Mouse (Mus musculus) large intestine, adult 2 months (tissue): Measurements from ENCODE around the gene Relt. TPM values are rescaled to one million over a fixed set of nuclear protein-coding genes. Genes with fewer than 3 reads are reported as not detected.

Source experiments
- DNase-seq: peaks from one replicate; pipeline ENCODE4 v3.0.0-alpha.2; 2012; ENCODE audit warnings: low read depth, low spot score
- WGBS: fragments of 180-500 bp; shearing (Covaris S2); methylation state at CpG from one replicate; pipeline ENCODE4 v1.1.7; 2018; 5-methylcytosine and 5-hydroxymethylcytosine counted together
- polyA plus RNA-seq: library from polyadenylated mRNA; depleted of rRNA; stranded (reverse); fragments of >200 nt; gene quantifications from 2 replicates; pipeline ENCODE4 v1.2.3, GENCODE M21; 2012

Gene Relt
- polyA plus RNA-seq, 1 experiment = 7.2 TPM

DNA sequence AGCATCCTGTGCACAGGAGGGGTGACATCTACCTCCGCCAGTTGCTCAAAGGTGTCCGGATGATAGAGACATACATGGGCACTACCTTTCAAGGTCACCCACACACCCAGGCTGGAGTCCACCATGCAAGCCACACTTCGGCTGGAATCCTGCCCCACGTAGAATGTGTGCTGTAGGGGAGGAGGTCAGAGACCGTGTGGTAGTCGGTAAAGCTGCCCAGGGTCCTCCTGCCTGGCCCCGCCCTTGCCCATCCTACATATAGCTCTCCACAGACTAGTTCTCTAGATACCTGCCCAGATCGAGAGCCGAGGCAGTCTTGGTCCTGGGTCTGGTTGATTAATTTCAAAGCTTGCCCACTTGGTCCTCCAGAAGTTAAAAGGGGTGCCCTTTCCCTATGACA is 13.5 kb upstream of the Relt start:
- WGBS = 85% methylated on average over 9 of the region's 9 CpGs
- no peak for DNase-seq

DNA sequence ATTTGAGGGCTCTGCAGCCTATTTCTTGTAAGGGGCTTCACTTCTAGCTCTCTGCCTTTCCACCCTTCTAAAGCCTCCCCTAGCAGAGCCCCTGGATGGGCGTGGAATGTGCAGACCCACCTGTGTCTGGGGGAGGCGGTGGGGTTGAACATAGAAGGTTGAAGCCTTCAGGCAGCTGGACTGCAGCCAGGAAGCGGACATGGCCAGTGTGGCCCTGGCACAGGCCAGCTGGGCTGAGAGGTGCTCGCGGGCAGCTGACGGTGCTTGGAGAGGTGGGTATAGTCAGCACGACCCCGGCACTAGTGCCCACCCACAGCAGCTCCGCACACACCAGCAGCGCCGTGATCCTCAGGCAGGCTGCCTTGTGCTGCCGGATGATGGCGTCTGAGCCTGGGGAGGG is 13.0 kb upstream of the Relt start:
- 92% methylated on average over 13 of the region's 13 CpGs for WGBS

DNA sequence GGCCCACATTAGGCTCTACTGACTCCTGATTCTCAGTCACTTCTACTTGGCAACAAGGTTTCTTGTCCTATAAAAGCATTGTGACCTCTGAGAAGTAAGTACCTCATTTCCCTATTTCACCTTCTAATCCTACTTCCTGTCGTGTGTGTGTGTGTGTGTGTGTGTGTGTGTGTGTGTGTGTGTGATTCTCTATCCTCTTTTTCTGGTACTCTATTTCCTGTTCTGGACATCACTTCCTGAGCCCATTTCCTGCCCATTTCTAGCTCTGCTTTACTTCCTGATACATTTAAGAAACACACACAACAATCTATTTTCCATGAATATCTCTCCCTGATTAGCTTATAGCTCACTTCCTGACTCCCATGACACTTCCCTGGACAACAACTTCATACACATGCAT is 12.6 kb upstream of the Relt start:
- no peak for DNase-seq
- 30% methylated on average over 1 of the region's 1 CpGs for WGBS

More for the DNA sequence above, 13.0 kb upstream of the Relt start:
- DNase-seq = no peak

DNA sequence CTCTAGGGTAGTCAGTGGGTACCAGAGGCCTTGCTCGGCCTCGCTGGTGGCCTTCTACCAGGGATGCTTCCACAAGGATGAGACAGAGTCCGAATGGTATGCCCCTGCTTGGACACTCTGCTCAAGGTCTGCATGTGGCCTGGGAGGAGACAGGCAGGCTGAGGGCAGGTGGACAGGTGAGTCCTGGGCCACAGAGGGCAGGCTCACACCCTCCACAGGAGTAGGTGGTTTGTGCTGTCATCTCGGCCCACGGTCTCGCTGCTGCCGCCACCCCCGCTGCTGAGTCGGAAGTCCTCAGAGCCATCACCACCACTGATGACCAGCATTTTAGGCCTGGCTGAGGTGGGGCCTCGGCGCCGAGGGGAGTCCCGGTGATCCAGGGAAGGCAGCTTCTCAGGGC is 10.0 kb upstream of the Relt start:
- DNase-seq = no peak
- 90% methylated on average over 13 of the region's 13 CpGs for WGBS

DNA sequence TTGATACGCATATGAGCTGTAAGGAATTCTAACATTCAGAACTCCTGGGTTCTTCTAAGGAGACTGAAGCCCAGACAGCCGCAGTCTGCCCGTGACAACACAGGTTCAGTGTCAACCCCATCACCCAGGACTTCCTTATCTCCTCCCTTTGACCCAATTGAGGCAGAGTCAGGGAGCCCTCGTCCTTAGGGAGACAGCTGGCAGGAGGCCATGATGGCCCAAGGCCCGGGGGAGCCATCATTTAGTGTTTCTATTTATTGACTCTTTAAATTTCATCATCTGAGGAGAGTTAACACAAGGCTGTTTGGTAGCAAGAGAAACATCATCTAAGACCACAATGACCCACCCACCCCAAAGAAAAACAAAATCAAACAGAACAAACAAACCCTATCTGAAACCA is 8.6 kb upstream of the Relt start:
- no peak for DNase-seq
- WGBS = 43% methylated on average over 5 of the region's 5 CpGs

DNA sequence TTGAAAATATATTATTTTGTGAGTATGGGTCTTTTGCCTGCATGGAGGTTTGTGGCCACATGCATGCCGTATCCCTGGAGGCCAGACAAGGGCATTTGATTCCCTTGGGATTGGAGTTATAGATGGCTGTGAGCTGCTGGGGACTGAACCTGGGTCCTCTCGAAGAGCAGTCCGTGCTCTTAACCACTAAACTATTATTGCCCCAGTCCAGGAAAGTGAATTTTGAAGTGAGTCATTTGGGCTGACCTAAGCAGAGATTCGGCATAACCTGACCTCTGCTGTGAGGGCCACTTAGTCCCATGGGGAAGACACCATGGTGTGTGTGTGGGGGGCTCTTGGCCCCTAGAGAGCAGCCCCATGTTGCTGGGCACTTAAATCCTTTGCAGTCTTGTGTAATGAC is 8.1 kb upstream of the Relt start:
- 86% methylated on average over 4 of the region's 4 CpGs for WGBS
- no peak for DNase-seq

DNA sequence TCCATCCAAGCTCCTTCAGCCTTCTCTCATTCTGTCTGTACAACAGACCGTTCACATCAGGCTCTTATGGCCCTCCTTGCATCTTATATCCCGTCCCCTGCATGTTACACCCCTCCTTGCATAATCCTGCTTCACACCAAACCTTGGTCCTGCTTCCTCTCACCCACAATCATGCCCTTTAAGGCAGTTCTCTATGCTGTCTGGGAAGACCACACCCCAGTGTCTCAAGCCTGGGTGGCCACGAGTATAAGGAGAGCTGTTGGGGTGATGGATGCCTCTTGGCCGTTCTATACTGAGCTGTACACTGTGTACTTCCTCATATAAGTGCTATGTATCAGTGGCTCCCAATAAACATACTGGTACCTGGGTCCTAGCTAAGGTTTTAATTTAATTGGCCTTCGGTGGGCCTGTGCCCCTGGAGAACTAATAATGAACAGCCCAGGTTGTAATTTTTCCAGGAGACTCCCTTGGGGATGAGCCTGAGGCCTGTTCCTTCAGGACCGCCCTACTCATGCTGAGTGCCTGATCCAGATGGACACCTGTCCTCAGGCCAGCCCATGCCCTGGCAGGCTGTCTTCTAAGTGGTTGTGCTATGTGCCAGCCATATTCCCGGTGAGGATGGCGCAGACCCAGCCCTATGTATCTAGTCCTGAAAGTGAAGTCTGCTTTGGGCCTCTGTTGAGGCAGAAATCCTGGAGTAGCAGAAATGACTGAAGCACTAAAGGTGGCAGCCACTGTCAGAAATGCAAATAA is 6.8 kb upstream of the Relt start:
- WGBS = 78% methylated on average over 8 of the region's 8 CpGs

DNA sequence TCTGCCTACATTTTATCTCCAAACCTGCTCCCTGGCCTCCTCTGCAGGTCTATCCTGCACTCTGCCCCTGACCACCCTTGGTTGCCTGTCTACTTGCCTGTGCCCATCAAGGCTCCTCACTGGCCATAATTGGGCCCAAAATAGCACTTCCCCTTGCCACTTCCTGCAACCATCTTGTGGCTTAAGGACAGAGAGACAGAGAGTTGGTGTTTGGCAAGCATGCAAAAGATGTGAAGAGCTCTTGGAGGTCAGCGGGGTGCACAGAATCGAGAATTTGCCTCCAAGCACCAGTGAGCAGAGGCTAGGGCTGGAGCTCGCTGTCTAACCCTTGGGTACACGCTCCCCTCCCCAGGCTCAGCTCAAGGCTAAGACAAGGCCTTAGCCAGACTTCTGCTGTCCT is 5.3 kb upstream of the Relt start:
- no peak for DNase-seq
- 71% methylated on average over 4 of the region's 4 CpGs for WGBS

More for the DNA sequence above, 6.8 kb upstream of the Relt start:
- DNase-seq = no peak

DNA sequence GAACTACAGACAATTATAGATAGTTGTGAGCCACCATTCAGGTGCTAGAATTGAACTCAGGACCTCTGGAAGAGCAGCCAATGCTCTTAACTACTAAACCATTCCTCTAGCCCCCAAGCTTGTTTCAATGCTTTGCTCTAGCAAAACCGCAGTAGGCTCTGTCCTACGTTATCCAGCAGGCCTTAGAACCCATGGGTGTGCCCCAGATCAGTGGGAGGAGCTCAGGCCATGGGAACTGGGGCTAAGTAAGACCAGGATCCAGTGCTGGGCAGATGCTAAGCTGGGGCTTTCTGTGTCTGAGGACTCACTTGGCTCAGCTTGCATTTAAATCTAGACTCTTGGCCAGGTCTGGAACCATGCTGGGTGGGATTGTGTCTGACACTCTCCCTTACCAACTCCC is 4.3 kb upstream of the Relt start:
- no peak for DNase-seq
- whole genome bisulfite sequencing = 47% methylated on average over 2 of the region's 2 CpGs

DNA sequence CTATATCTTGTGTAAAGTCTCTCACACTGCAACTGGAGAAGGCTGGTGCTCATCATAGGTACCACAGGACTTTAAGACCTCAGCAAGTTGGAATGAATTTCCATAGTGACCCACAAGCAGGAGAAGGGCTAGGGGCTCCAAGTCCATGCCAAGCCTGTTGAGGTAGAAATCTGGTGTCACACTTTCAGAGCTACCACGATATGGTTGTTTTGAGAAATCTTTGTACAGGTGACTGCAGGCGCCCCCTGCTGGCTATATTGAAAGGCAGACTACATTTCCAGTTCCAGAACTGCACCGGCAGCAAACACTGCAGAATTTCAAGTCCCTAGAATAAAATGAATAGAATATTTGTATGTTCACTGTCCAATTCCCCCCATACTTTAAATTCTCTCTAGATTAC is 3.4 kb upstream of the Relt start:
- no peak for DNase-seq
- WGBS = 4% methylated on average over 3 of the region's 3 CpGs

DNA sequence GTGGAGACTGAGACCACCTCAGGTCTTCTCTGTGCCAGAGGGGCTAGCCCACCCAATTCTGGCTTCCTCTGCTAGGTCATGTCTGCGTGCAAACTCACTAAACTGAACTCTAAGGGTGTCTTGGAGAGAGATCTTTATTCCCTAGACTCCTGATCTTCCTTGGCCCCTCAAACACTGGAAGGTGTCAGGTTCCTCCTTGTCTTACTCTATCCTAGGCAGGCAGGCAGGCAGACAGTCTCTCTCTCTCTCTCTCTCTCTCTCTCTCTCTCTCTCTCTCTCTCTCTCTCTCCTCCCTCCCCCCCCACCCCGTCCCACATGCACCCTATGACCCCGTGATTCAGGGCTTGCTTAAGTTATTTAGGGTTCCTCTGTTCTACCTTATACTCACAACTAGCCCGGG is 893 bp downstream of the Relt start:
- 12% methylated on average over 4 of the region's 4 CpGs for WGBS
- DNase-seq = no peak

DNA sequence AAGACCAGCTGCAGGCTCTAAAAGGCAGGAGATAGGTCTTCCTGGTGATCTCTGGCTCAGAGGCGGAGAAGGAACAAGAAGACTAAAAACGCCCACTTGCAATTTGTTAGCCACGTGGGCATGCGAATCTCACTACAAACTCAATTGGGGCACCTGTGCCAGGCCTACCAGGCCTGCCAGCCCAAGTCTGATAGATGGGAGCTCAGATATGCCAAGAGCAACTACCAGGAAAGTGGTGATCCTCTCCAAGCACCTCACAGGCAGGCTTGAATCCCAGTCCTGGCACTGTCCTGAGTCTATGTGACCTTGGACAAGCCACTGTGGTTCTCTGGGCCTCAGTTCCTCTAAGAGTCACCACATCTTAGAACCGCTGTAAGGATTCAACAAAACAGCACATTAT is 2.0 kb downstream of the Relt start:
- WGBS = 84% methylated on average over 5 of the region's 5 CpGs
- no peak for DNase-seq

DNA sequence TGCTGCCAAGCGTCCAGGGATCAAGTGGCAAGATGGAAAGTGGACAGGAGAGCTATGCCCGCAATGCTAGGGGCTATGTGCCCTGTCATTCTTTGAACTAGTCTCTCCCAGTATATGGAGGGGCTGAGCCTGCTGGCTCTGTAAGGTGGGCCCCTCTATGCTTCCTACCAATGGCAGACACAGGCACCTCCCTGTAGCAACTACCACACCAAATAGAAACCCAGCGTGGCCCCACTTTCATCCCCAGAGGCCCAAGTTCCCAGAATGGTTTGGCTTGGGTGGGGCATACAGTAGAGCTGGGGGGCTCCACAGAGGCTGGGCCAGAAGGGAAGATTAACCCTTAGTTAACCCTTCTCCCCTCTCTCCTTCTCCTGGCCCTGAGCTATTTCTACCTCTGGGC is 2.8 kb downstream of the Relt start:
- 91% methylated on average over 3 of the region's 3 CpGs for WGBS
- no peak for DNase-seq

DNA sequence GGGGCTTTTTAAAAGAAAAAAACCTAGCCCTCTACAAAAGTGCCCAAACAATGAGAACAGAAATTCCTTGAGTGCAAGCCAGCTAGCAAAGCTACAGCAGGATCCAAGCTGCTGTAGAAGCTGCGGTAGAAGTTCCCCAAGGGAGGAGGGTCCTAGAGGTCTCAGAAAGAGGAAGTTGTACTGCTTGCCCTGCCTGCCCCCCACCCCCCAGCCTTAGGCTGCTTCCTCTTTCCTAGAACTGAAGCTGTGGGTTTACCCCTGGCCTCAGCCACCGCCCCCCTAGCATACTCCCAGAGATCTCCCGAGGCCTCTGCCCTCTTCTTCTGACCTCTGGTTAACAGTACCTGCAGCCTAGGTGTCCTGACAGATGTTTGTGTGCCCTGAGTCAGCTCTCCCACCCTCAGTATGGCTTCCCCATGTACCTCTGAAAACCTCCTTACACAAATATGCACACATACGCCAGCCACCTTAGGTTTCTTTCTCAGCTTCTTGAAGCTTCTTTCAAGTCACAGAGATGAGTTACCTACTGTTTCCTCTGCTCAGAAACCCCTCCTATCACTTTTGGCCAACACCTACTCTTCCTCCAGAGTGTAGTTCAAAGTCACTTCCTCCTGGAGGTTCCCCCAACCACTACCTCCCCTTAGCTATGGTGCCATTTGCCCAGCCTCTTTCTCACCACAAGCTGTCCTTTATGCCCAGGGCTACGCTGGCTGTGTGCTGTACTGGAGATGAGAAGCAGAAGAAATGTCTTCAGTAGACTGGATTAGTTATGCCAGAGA is 7.3 kb downstream of the Relt start:
- 68% methylated on average over 5 of the region's 5 CpGs for WGBS
- no peak for DNase-seq

DNA sequence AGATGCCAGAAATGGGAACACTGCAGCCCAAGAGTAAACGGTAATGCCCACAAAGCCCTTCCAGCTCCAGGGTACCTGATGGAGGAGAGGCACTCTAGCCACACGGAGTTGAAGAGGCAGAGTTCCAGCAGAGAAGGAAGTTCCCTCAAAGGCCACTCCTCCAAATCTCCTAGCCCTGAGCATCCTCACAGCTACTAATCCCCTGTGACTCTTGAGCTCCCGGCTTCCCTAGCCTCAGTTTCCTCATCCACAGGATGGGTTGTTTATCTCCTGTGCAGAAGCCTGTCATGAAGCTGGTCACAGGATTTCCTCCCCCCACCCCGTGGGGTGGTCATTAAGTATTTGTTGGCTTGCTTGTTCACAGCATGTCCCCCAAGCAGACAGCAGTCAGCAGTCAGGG is 7.9 kb downstream of the Relt start:
- WGBS = 48% methylated on average over 4 of the region's 4 CpGs
- no peak for DNase-seq

DNA sequence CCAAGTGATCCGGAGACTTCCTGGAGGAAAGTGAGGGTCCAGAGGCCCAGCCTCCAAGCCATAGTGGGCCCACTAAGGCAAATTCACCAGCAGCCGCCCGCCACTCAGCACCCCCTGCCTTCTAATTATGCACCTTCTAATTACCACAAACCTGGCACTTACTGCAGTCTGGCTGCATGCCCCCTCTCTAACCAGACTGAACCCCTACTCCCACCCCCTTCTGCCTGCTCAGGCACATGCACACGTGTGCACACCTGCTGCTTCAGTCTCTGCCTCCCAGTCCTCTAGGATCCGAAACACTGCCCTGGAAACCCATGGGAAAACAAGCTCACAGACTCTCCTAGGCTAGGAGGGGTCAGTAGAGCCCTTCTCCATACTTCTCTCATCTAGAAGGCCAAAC is 8.4 kb downstream of the Relt start:
- DNase-seq = no peak
- WGBS = 84% methylated on average over 5 of the region's 5 CpGs

DNA sequence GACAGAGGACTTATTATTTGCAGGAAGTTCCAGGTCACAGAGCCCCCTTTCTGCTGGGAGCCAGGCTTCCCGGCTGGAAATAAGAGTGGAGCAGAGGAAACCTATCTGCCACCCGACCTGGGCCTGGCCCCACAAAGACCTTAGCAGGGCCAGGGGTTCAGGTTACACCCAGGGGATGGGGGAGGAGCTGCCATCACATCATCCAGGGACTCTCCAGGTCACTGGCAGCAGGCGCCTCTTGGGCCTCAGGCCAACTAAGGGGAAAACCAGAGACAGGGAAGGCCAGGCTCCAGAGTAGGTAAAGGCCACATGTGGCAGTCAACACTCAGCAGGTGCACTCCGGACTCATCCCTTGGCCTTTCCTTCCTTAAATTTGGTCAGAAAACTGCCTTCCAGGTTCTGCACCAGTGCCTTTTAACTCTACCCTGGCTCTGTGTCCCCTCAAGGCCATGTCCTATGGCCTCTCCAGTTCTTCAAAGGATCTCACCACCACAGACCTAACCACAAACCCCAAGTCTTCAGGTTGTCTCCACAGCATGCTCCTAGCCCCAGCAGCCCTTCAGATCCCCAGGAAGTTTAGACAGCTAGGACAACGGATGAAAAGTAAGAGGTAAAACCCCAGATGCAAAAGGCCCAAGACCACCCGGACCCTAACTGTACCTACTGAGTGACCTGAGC is 9.0 kb downstream of the Relt start:
- DNase-seq = no peak
- 70% methylated on average over 6 of the region's 6 CpGs for WGBS

DNA sequence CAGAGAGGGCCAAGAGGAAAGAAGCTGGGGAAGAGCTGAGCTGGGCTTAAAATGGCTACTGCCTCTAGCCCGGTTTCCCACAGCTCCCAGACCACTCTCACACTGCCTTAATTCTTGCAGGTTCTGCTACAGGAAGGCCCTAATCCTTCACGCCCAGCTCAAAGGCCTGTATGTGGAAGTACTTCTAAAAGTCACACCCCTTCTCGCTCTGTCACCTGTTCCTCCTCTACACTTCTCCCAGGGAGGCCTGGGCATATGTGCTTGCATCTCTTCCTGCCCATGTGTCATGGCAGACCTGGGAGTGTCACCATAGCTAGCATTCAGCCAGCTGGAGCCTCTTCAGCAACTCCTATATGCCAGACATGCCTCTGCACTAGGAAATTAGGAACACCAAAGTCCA is 9.8 kb downstream of the Relt start:
- DNase-seq = no peak
- 69% methylated on average over 3 of the region's 3 CpGs for WGBS

DNA sequence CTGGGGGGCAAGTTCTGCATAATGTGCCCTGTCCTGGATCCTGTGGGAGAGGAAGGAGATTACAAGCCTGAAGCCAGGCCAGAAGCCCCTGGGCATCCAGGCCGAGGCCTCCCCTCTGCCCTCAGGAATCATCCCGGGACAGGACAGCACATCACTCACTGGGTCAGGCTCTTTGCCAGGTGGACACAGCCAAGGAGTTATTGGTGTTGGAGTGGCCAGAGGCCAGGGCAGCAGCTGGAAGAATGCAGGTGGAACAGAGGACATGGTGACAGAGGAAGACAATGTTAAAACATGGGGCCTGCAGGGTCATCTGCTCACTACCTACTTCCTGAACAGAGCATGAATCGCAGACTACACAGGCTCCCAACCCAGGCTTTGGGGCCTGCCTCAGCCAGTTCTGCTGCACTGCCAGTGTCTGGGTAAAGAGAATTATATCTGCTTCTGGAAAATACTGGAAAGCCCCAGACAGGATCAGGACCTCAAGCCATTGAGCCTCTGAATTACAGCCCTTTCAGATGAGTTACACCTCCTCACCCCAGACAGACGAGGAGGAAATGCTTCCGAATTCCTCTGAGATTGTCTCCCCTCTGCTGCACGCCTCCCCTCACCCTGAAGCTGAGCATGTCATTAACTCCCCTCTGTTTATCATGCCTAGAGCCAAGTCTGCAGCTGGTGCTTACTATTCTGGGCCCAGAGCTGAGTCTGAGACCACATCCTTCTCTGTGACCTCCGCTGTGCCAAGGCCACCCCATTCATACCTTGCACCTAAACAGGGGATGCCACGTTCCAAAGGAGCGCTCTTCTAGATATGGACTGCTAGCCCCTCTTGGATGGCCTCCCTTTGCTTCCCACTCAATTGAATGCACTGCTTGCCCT is 11.5 kb downstream of the Relt start:
- DNase-seq = no peak
- 81% methylated on average over 9 of the region's 9 CpGs for WGBS

DNA sequence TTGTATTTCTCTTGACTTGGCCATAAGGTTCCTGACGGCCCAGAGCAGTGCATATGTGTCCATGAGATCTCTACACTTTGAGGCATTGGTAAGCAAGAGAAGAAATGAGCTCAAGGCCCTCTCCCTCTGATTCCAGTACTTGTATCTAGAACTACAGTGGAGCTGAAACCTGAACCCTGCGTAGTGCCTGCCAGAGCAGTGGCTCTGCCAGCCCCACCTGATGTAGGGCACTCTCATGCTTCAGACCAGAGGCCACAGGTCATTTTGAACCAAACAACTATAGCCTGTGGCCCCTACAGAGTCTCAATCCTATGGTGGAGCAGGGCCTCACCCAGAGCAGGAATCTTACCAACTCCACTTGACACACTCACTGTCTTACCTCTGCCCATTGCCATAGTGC is 13.7 kb downstream of the Relt start:
- no peak for DNase-seq
- 95% methylated on average over 2 of the region's 2 CpGs for WGBS
